Mouse (Mus musculus) central nervous system, embryonic 18 days (tissue): ENCODE results near the gene Pias3. TPM values are rescaled to one million over a fixed set of nuclear protein-coding genes. Genes with fewer than 3 reads are reported as not detected.

Source experiments
- polyA plus RNA-seq: library from polyadenylated mRNA; depleted of rRNA; stranded (reverse); fragments of >200 nt; gene quantifications from 2 replicates; pipeline ENCODE4 v1.2.3, GENCODE M21; 2012; rRNA removed

The Pias3 gene
- polyA plus RNA-seq: 28.0 and 28.3 TPM in 2 replicates

GRCm38 (mm10) chr3:96696198-96696765, at the start of gene Pias3:
Gene Pias3, plus strand, starts transcription at chr3:96696384.

GRCm38 (mm10) chr3:96669727-96670468, 26.3 kb upstream of the Pias3 start, which contains the start of gene Ankrd35:
Gene Ankrd35, plus strand, starts transcription at chr3:96670131.

DNA sequence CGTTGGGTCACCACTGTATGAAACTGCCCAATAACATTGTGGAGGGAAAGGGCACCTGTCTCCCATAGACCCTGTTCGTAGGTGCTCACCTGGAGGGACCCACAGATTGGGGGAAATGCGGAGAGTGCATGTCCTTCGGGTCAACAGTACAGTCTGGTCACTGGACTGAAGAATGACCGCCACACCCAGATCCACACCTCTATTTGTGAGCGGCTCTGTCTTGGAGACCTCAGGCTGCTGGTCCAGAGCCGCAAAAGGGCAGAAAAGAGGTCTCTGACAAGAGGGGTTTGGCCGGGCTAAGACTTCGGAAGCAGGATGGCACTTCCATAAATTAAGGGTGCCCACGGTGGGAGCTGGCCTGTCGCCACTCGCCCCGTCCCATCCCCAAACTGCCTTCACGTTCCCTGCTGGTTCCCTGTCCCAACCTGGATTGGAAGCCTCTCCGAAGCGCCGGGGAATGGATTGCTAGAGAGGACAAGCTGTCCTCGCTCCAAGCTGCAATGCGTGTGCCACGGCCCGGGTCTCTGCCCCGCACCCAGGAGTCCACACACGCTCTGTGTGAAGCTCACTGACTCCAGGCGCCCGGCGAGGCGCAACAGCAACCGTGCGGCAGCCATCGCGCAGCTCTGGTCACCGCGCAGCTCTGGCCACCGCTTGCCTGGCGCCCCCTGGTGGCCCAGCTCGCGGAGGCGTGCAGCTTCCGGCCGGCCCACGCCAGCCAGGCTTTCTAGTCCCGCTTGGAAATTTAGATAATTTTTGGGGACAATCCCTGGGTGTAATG, 11.9 kb downstream of the Pias3 start, which contains the start of gene Nudt17:
TSS of gene Nudt17 (minus strand) at position 660 of the 781 bp plus-strand sequence.

GRCm38 (mm10) chr3:96727343-96727827, 31.2 kb downstream of the Pias3 start, which contains the start of the genes Polr3c and Rnf115:
Gene Polr3c, minus strand, starts transcription at chr3:96727628.
Gene Rnf115, plus strand, starts transcription at chr3:96727664.

Other genes starting within 250 kb of the Pias3 start
- gene BC107364, start 244.1 kb upstream of the Pias3 start, polyA plus RNA-seq: 0.07 TPM in 1 of 2 replicates, not detected in the other
- gene Hfe2, start 171.2 kb upstream of the Pias3 start, polyA plus RNA-seq: 0.85 and 3.3 TPM in 2 replicates
- gene Txnip, start 138.4 kb upstream of the Pias3 start, polyA plus RNA-seq: 99.8 and 117 TPM in 2 replicates
- not detected in 2 replicates for gene Gm16253, start 119.4 kb upstream of the Pias3 start, polyA plus RNA-seq
- 39.1 and 39.6 TPM in 2 replicates for gene Polr3gl, start 102.2 kb upstream of the Pias3 start, polyA plus RNA-seq
- gene Ankrd34a, start 99.7 kb upstream of the Pias3 start, polyA plus RNA-seq: 16.7 and 17.9 TPM in 2 replicates
- gene Lix1l, start 95.2 kb upstream of the Pias3 start, polyA plus RNA-seq: 76.4 and 83.1 TPM in 2 replicates
- gene Rbm8a, start 66.5 kb upstream of the Pias3 start, polyA plus RNA-seq: 46.9 and 50.6 TPM in 2 replicates
- gene Pex11b, start 61.0 kb upstream of the Pias3 start, polyA plus RNA-seq: 60.0 and 60.8 TPM in 2 replicates
- gene Gm42957, start 60.9 kb upstream of the Pias3 start, polyA plus RNA-seq: 0.25 and 0.31 TPM in 2 replicates
- gene Itga10, start 50.8 kb upstream of the Pias3 start, polyA plus RNA-seq: 4.6 and 6.8 TPM in 2 replicates
- 6.0 and 6.9 TPM in 2 replicates for gene Ankrd35, start 26.3 kb upstream of the Pias3 start, polyA plus RNA-seq
- gene Nudt17, start 12.2 kb downstream of the Pias3 start, polyA plus RNA-seq: 8.0 and 9.7 TPM in 2 replicates
- 36.6 and 37.6 TPM in 2 replicates for gene Polr3c, start 31.2 kb downstream of the Pias3 start, polyA plus RNA-seq
- 43.3 and 47.7 TPM in 2 replicates for gene Rnf115, start 31.3 kb downstream of the Pias3 start, polyA plus RNA-seq
- gene Pdzk1, start 132.9 kb downstream of the Pias3 start, polyA plus RNA-seq: 0.08 and 0.16 TPM in 2 replicates
- not detected in 2 replicates for gene Cd160, start 133.0 kb downstream of the Pias3 start, polyA plus RNA-seq
- 1.5 and 1.6 TPM in 2 replicates for gene Gja5, start 208.3 kb downstream of the Pias3 start, polyA plus RNA-seq
- gene Gpr89, start 209.0 kb downstream of the Pias3 start, polyA plus RNA-seq: 15.2 and 16.1 TPM in 2 replicates
- not detected in 2 replicates for gene Gja8, start 229.6 kb downstream of the Pias3 start, polyA plus RNA-seq